Mouse (Mus musculus): ENCODE results near the gene Slc16a13.

GRCm38 (mm10) chr11:70178756-70179155 is 42.1 kb downstream of the Slc16a13 start:
- no peak for TF ChIP-seq CTCF (IDR thresholded peaks at IDR 0.05; ENCODE audit: insufficient read depth, low read length)
- TF ChIP-seq POLR2A (IDR thresholded peaks at IDR 0.05; ENCODE audit: borderline replicate concordance, extremely low read depth, low read depth, low read length) = no peak
